Mouse (Mus musculus) liver, adult 2 months (tissue): ENCODE results near the gene Emilin2.

ENCODE experiments used
- CTCF ChIP-seq: fragments of 200-500 bp; IDR thresholded peaks from 2 replicates; pipeline ENCODE4 v1.5.1; 2011; ENCODE audit warnings: low read depth, low read length, control low read depth
- POLR2A ChIP-seq: fragments of 200-500 bp; IDR thresholded peaks from 2 replicates; pipeline ENCODE4 v1.6.1; 2011; ENCODE audit warnings: low read length, control low read depth; ENCODE audit not compliant: insufficient read depth; ENCODE audit errors: extremely low read depth

GRCm38 (mm10) chr17:71217111-71217685, 94.6 kb downstream of the Emilin2 start:
- TF ChIP-seq CTCF, result no peak
- TF ChIP-seq POLR2A, result no peak
